Mouse (Mus musculus) retina, embryonic 14.5 days (tissue): ENCODE measurements around the gene Slbp.
A peak's percentile ranks its signal among the peaks of the same experiment; 100 is the strongest.

ENCODE experiments used
- DNase-seq: peaks from one replicate; pipeline ENCODE4 v3.0.0-alpha.2; 2015; ENCODE audit warnings: low spot score

Slbp gene

GRCm38 (mm10) chr5:33651921-33652782 is at the start of gene Slbp:
Gene Slbp (minus strand): TSS chr5:33652574.
- DNase-seq: peak; percentile 97

GRCm38 (mm10) chr5:33701832-33702231 is 49.5 kb upstream of the Slbp start:
- DNase-seq: no peak

- DNase-seq: no peak
These were observed 47.6 kb upstream of the Slbp start for GRCm38 (mm10) chr5:33700010-33700409.

GRCm38 (mm10) chr5:33698669-33699068 is 46.3 kb upstream of the Slbp start:
- DNase-seq: no peak

GRCm38 (mm10) chr5:33697947-33698512 is 45.7 kb upstream of the Slbp start:
- peak; percentile 83 for DNase-seq

GRCm38 (mm10) chr5:33697534-33697933 is 45.2 kb upstream of the Slbp start:
- no peak for DNase-seq

GRCm38 (mm10) chr5:33696430-33696829 is 44.1 kb upstream of the Slbp start:
- no peak for DNase-seq

GRCm38 (mm10) chr5:33695718-33696121 is 43.3 kb upstream of the Slbp start:
- DNase-seq: no peak

- peak; percentile 79 for DNase-seq
These were observed 42.7 kb upstream of the Slbp start for GRCm38 (mm10) chr5:33694848-33695717.

GRCm38 (mm10) chr5:33694461-33694847 is 42.1 kb upstream of the Slbp start:
- DNase-seq: no peak

GRCm38 (mm10) chr5:33692393-33692792 is 40.0 kb upstream of the Slbp start:
- DNase-seq: no peak

GRCm38 (mm10) chr5:33689852-33690645 is 37.7 kb upstream of the Slbp start:
- DNase-seq: no peak

GRCm38 (mm10) chr5:33689221-33689844 is 37.0 kb upstream of the Slbp start:
- no peak for DNase-seq

- no peak for DNase-seq
These were observed 36.2 kb upstream of the Slbp start for GRCm38 (mm10) chr5:33688278-33689220.

GRCm38 (mm10) chr5:33687142-33687541 is 34.8 kb upstream of the Slbp start:
- no peak for DNase-seq

- DNase-seq: no peak
These were observed 32.6 kb upstream of the Slbp start for GRCm38 (mm10) chr5:33684932-33685331.

GRCm38 (mm10) chr5:33683897-33684652 is 31.7 kb upstream of the Slbp start:
- DNase-seq: peak; percentile 80

GRCm38 (mm10) chr5:33682963-33683362 is 30.6 kb upstream of the Slbp start:
- no peak for DNase-seq

- no peak for DNase-seq
These were observed 29.4 kb upstream of the Slbp start for GRCm38 (mm10) chr5:33681611-33682388.
